32 mouse cellular contexts compared by ENCODE assay signal in genomic region chr9:96869542-96869941, GRCm38 (mm10). TPM values are rescaled to one million over a fixed set of nuclear protein-coding genes. Genes with fewer than 3 reads are reported as not detected.
A peak's percentile ranks its signal among the peaks of the same experiment; 100 is the strongest.
DNase-seq lines count a peak whose midpoint lies in the region; ATAC-seq and TF ChIP-seq lines count a peak whose summit lies in the region.
"Had no signal": no experiment of that assay in that cellular context is flagged by ENCODE, and none has a peak within 500 bp of the region (broad histone marks: within the 10 kb centered on the region; RNA-seq: fewer than 3 reads in every experiment).

No protein-coding gene starts in this region.

- peaks cover 6% of the 10 kb centered on the region; the same call in 1 of the 2 replicates for H3K4me1 ChIP-seq in heart, embryonic 16.5 days (ENCODE audit: control insufficient read depth, insufficient read depth, low read length)
- H3K4me1 ChIP-seq in lung, embryonic 14.5 days (ENCODE audit: insufficient read depth) = no peaks in the 10 kb centered on the region
- peaks cover 9 to 62% of the 10 kb centered on the region in 2 experiments; a peak in 3 of 4 replicates for H3K4me1 ChIP-seq in CH12.LX (ENCODE audit: control insufficient read depth in 1 of 2, insufficient read depth in 2 of 2)
- H3K4me1 ChIP-seq: embryonic facial prominence, embryonic 12.5 days had no signal

- TF ChIP-seq POLR2A in CH12.LX (IDR thresholded peaks at IDR 0.05; ENCODE audit: low read depth, low read length) = no peak

- H3K9ac ChIP-seq in heart, embryonic 16.5 days (ENCODE audit: low read length) = no peak overlapping the region
- no peak overlapping the region for H3K9ac ChIP-seq in lung, embryonic 14.5 days
- H3K9ac ChIP-seq in CH12.LX (ENCODE audit: insufficient read depth, low read depth) = no peak overlapping the region
- H3K9ac ChIP-seq: embryonic facial prominence, embryonic 12.5 days; hindbrain, embryonic 12.5 days; kidney, embryonic 15.5 days; limb, embryonic 13.5 days; liver, postnatal 0 days; midbrain, embryonic 15.5 days had no signal

- TF ChIP-seq RAD21 in CH12.LX (IDR thresholded peaks at IDR 0.05; ENCODE audit: low read depth, low read length) = peak; percentile 70

- DNase-seq in heart, postnatal 4 days = no peak
- DNase-seq in lung, embryonic 14.5 days = no peak
- no peak for DNase-seq in lung, postnatal 14 days
- no peak for DNase-seq in CH12.LX (ENCODE audit: extremely low read depth)
- DNase-seq: adrenal gland, adult 2 months; adrenal gland, postnatal 36 days; B cell, adult 2 months; cerebellum, adult 18-20 months; cerebellum, postnatal 25 days; embryo, embryonic 11 days; gastrocnemius, adult 2 months; gastrocnemius, postnatal 36 days; kidney, adult 18-20 months; kidney, postnatal 25 days; liver, postnatal 0 days; right cerebral cortex, postnatal 25 days; spleen, adult 18-20 months; thymus, postnatal 4 days had no signal

- H3K9me3 ChIP-seq in heart, embryonic 16.5 days (replicated peaks; ENCODE audit: control insufficient read depth, low read length) = no peaks in the 10 kb centered on the region; the same call in 1 of the 2 replicates
- H3K9me3 ChIP-seq in lung, embryonic 14.5 days (ENCODE audit: low read depth, low read length) = peaks cover 3% of the 10 kb centered on the region; the same call in 1 of the 2 replicates
- peaks cover 8% of the 10 kb centered on the region for H3K9me3 ChIP-seq in CH12.LX (replicated peaks; ENCODE audit: low read length)
- H3K9me3 ChIP-seq: embryonic facial prominence, embryonic 12.5 days; kidney, embryonic 15.5 days; midbrain, embryonic 15.5 days had no signal

- no peak for TF ChIP-seq CTCF in lung, embryonic 14.5 days (IDR thresholded peaks at IDR 0.05; ENCODE audit: low read depth)
- TF ChIP-seq CTCF in CH12.LX (conservative IDR thresholded peaks at IDR 0.05 in 1 of 2, IDR thresholded peaks at IDR 0.05 in 1 of 2; ENCODE audit: low read depth in 2 of 2, low read length in 2 of 2) = peak in 1 of 2 experiments; percentile 68; a peak in 2 of 4 replicates

- H3K4me2 ChIP-seq in heart, embryonic 16.5 days (ENCODE audit: low read depth, low read length) = no peak overlapping the region
- H3K4me2 ChIP-seq in lung, embryonic 14.5 days = no peak overlapping the region
- H3K4me2 ChIP-seq in CH12.LX (ENCODE audit: insufficient read depth, low read depth, poor library complexity, severe bottlenecking) = no peak overlapping the region
- H3K4me2 ChIP-seq: embryonic facial prominence, embryonic 12.5 days; heart, embryonic 11.5 days; hindbrain, embryonic 12.5 days; kidney, embryonic 15.5 days; limb, embryonic 13.5 days; liver, embryonic 11.5 days; midbrain, embryonic 15.5 days had no signal

- in situ Hi-C loops in CH12.LX (cut with MboI; ENCODE audit: low pct_ligation_motif_present, low pct_unique_long_range_greater_than_20kb, low sequenced_read_pairs) = no loop called here

- TF ChIP-seq EP300 in CH12.LX (IDR thresholded peaks at IDR 0.05; ENCODE audit: low read length) = no peak

- H3K79me2 ChIP-seq in CH12.LX (replicated peaks; ENCODE audit: control insufficient read depth, extremely low read depth, insufficient read depth, poor library complexity, severe bottlenecking) = no peaks in the 10 kb centered on the region

- peak overlapping the region; percentile 33; the same call in 1 of the 2 replicates for H3K27ac ChIP-seq in heart, embryonic 16.5 days (ENCODE audit: low read length)
- H3K27ac ChIP-seq in lung, embryonic 14.5 days (ENCODE audit: low read depth) = peak overlapping the region; percentile 28; the same call in 1 of the 2 replicates
- H3K27ac ChIP-seq in CH12.LX (ENCODE audit: insufficient read depth, low read depth) = no peak overlapping the region
- H3K27ac ChIP-seq: embryonic facial prominence, embryonic 12.5 days; gastrocnemius, adult 2 months; hindbrain, embryonic 12.5 days; hindbrain, postnatal 0 days; kidney, embryonic 15.5 days; limb, embryonic 13.5 days; midbrain, embryonic 10.5 days; midbrain, embryonic 15.5 days had no signal

- no peak overlapping the region for H3K4me3 ChIP-seq in heart, embryonic 16.5 days (ENCODE audit: low read length)
- no peak overlapping the region for H3K4me3 ChIP-seq in lung, embryonic 14.5 days (ENCODE audit: low read depth, low read length)
- no peak overlapping the region for H3K4me3 ChIP-seq in CH12.LX (replicated peaks in 1 of 3; ENCODE audit: low read depth in 2 of 3, low read length in 2 of 3, poor library complexity in 1 of 3)
- H3K4me3 ChIP-seq: embryonic facial prominence, embryonic 12.5 days; gastrocnemius, adult 2 months; hindbrain, embryonic 12.5 days; kidney, embryonic 15.5 days; limb, embryonic 13.5 days; midbrain, embryonic 10.5 days; midbrain, embryonic 15.5 days had no signal

- H3K27me3 ChIP-seq in heart, embryonic 16.5 days (ENCODE audit: control insufficient read depth, insufficient read depth, low read length) = no peaks in the 10 kb centered on the region
- no peaks in the 10 kb centered on the region for H3K27me3 ChIP-seq in lung, embryonic 14.5 days (ENCODE audit: insufficient read depth, low read length)
- no peaks in the 10 kb centered on the region for H3K27me3 ChIP-seq in CH12.LX (replicated peaks)
- H3K27me3 ChIP-seq: embryonic facial prominence, embryonic 12.5 days; hindbrain, embryonic 12.5 days; kidney, embryonic 15.5 days; limb, embryonic 13.5 days; midbrain, embryonic 15.5 days had no signal

- WGBS in heart, embryonic 16.5 days = 83% methylated on average over 5 of the region's 5 CpGs
- 81% methylated on average over 5 of the region's 5 CpGs for WGBS in lung, embryonic 14.5 days

- ATAC-seq in heart, embryonic 16.5 days (replicated peaks; ENCODE audit: extremely low read depth, insufficient read depth, low FRiP score) = no peak
- ATAC-seq in lung, embryonic 14.5 days (ENCODE audit: insufficient read depth) = no peak
- ATAC-seq in common myeloid progenitor, adult 5-6 weeks (replicated peaks; ENCODE audit: low read depth, poor library complexity, severe bottlenecking) = 0 out of 2 replicates have a peak, but pooled peaks have one; percentile 27
- ATAC-seq in frontal cortex, adult (ENCODE audit: low TSS enrichment) = no peak
- ATAC-seq: activated CD4-positive, CD25-positive, alpha-beta regulatory T cell, adult 4 months; forebrain, embryonic 14.5 days; hindbrain, postnatal 0 days; liver, postnatal 0 days; midbrain, embryonic 15.5 days had no signal

- dilution Hi-C loops in CH12.LX (cut with MboI; ENCODE audit: extremely low pct_ligation_motif_present, extremely low pct_unique_long_range_greater_than_20kb, low sequenced_read_pairs) = no loop called here

- H3K36me3 ChIP-seq in heart, embryonic 16.5 days (ENCODE audit: control insufficient read depth, insufficient read depth) = no peaks in the 10 kb centered on the region; the same call in 1 of the 2 replicates
- no peaks in the 10 kb centered on the region for H3K36me3 ChIP-seq in lung, embryonic 14.5 days (ENCODE audit: insufficient read depth)
- H3K36me3 ChIP-seq in CH12.LX (replicated peaks in 1 of 2; ENCODE audit: control insufficient read depth in 1 of 2, insufficient read depth in 1 of 2, low read length in 1 of 2) = peaks cover 0 to 12% of the 10 kb centered on the region in 2 experiments
- H3K36me3 ChIP-seq: embryonic facial prominence, embryonic 12.5 days; hindbrain, embryonic 12.5 days; kidney, embryonic 15.5 days; midbrain, embryonic 15.5 days had no signal

TF ChIP-seq in CH12.LX, 34 proteins besides CTCF, POLR2A, EP300 and RAD21:
- TF ChIP-seq SMC3 (IDR thresholded peaks at IDR 0.05; ENCODE audit: low read depth, low read length) (peak; percentile 69), IRF4 (IDR thresholded peaks at IDR 0.05; ENCODE audit: low read depth, low read length) (peak; percentile 13; the same call in 1 of the 2 replicates), E2F4 (IDR thresholded peaks at IDR 0.05; ENCODE audit: insufficient replicate concordance, low read depth, low read length) (no peak), MEF2A (IDR thresholded peaks at IDR 0.05; ENCODE audit: borderline replicate concordance, low read depth, low read length) (0 out of 2 replicates have a peak, but pooled peaks have one; percentile 17), NELFE (IDR thresholded peaks at IDR 0.05; ENCODE audit: low read depth, low read length) (0 out of 2 replicates have a peak, but pooled peaks have one; percentile 4), ZC3H11A (IDR thresholded peaks at IDR 0.05; ENCODE audit: low read depth, low read length) (peak; percentile 22; the same call in 1 of the 2 replicates)

RNA-seq across cellular contexts. Expression of gene Pxylp1, which starts 22.9 kb away (rescaled TPM):
- 25.8 and 26.0 TPM in 2 replicates for polyA plus RNA-seq in heart, embryonic 16.5 days (2015; fragmentation: Nextera tagmentation; extraction: Ambion mirVana)
- 10 to 100 TPM; 22.0 to 28.3 TPM for total RNA-seq in heart, postnatal 4 days (2021)
- polyA plus RNA-seq in lung, embryonic 14.5 days (2014; fragmentation: Nextera tagmentation; extraction: Ambion mirVana) = 17.2 and 17.4 TPM in 2 replicates
- total RNA-seq in CH12.LX (2012; rRNA removed) (6.2 and 7.8 TPM in 2 replicates), CH12.LX (2014; rRNA removed) (8.3 TPM in 2 replicates)
- polyA plus RNA-seq in CH12.LX (2012; ENCODE audit: insufficient read length, low read depth) = 10.1 and 12.0 TPM in 2 replicates
- 17.8 and 21.7 TPM in 2 replicates for total RNA-seq in common myeloid progenitor, adult 5-6 weeks (2017)
